Mouse (Mus musculus): ENCODE data around the gene Cyp3a13. TPM values are rescaled to one million over a fixed set of nuclear protein-coding genes. Genes with fewer than 3 reads are reported as not detected.

Gene Cyp3a13
- not detected in 4 replicates for total RNA-seq (2023; ENCODE audit: inconsistent age)

GRCm38 (mm10) chr5:137921532-137921931, at the start of gene Cyp3a13:
Cyp3a13 (minus strand) TSS chr5:137921619.

GRCm38 (mm10) chr5:137962945-137963344, 41.5 kb upstream of the Cyp3a13 start, which contains the start of gene Gjc3:
Gjc3 (minus strand) TSS chr5:137963098.

GRCm38 (mm10) chr5:137871644-137872380, 49.6 kb downstream of the Cyp3a13 start, which contains the start of gene Pilrb2:
Pilrb2 (minus strand) TSS chr5:137871815.

GRCm38 (mm10) chr5:137857960-137858710, 63.3 kb downstream of the Cyp3a13 start, which contains the start of gene Pilrb1:
Pilrb1 (minus strand) TSS chr5:137858106.

Other genes starting within 250 kb of the Cyp3a13 start
- 17.4 to 20.9 TPM (median 18.1 TPM) in 4 replicates for gene Agfg2, start 236.9 kb downstream of the Cyp3a13 start, total RNA-seq (2023; ENCODE audit: inconsistent age)
- gene Nyap1, start 180.0 kb downstream of the Cyp3a13 start, total RNA-seq (2023; ENCODE audit: inconsistent age), result 0.21 to 0.48 TPM (median 0.42 TPM) in 4 replicates
- gene Tsc22d4, start 175.9 kb downstream of the Cyp3a13 start, total RNA-seq (2023; ENCODE audit: inconsistent age), result 201 to 221 TPM (median 212 TPM) in 4 replicates
- 19.3 to 26.7 TPM (median 22.2 TPM) in 4 replicates for gene Ppp1r35, start 142.8 kb downstream of the Cyp3a13 start, total RNA-seq (2023; ENCODE audit: inconsistent age)
- gene Mepce, start 134.0 kb downstream of the Cyp3a13 start, total RNA-seq (2023; ENCODE audit: inconsistent age), result 82.8 to 102 TPM (median 90.4 TPM) in 4 replicates
- gene Zcwpw1, start 133.8 kb downstream of the Cyp3a13 start, total RNA-seq (2023; ENCODE audit: inconsistent age), result 19.2 to 24.6 TPM (median 22.6 TPM) in 4 replicates
- 1.3 to 3.1 TPM (median 1.7 TPM) in 4 replicates for gene Pilra, start 85.3 kb downstream of the Cyp3a13 start, total RNA-seq (2023; ENCODE audit: inconsistent age)
- gene Pilrb1, start 63.5 kb downstream of the Cyp3a13 start, total RNA-seq (2023; ENCODE audit: inconsistent age), result 1.3 to 3.3 TPM (median 1.5 TPM) in 4 replicates
- gene Pilrb2, start 49.8 kb downstream of the Cyp3a13 start, total RNA-seq (2023; ENCODE audit: inconsistent age), result 1.1 to 2.5 TPM (median 1.6 TPM) in 3 of 4 replicates, not detected in the other
- not detected in 4 replicates for gene Gjc3, start 41.5 kb upstream of the Cyp3a13 start, total RNA-seq (2023; ENCODE audit: inconsistent age)
- not detected in 4 replicates for gene Azgp1, start 59.9 kb upstream of the Cyp3a13 start, total RNA-seq (2023; ENCODE audit: inconsistent age)
- gene Smok3a, start 99.6 kb upstream of the Cyp3a13 start, total RNA-seq (2023; ENCODE audit: inconsistent age), result not detected in 4 replicates
- gene Smok3b, start 99.8 kb upstream of the Cyp3a13 start, total RNA-seq (2023; ENCODE audit: inconsistent age), result not detected in 4 replicates
- gene Smok3c, start 131.6 kb upstream of the Cyp3a13 start, total RNA-seq (2023; ENCODE audit: inconsistent age), result not detected in 4 replicates
- gene Zkscan1, start 163.5 kb upstream of the Cyp3a13 start, total RNA-seq (2023; ENCODE audit: inconsistent age), result 15.6 to 18.0 TPM (median 17.9 TPM) in 4 replicates
- 8.6 to 10.5 TPM (median 9.9 TPM) in 4 replicates for gene Zscan21, start 195.3 kb upstream of the Cyp3a13 start, total RNA-seq (2023; ENCODE audit: inconsistent age)
- 8.8 to 11.8 TPM (median 10.7 TPM) in 4 replicates for gene Zfp113, start 234.1 kb upstream of the Cyp3a13 start, total RNA-seq (2023; ENCODE audit: inconsistent age)
- gene Cops6, start 239.5 kb upstream of the Cyp3a13 start, total RNA-seq (2023; ENCODE audit: inconsistent age), result 50.0 to 62.1 TPM (median 51.4 TPM) in 4 replicates